Mouse (Mus musculus): ENCODE results near the gene Prpf3.
"Not testable (repeated sequence)": the region's sequence is repeated elsewhere in the genome, so short reads cannot be mapped to it uniquely, and the experiment has no call there.

Gene Prpf3

DNA sequence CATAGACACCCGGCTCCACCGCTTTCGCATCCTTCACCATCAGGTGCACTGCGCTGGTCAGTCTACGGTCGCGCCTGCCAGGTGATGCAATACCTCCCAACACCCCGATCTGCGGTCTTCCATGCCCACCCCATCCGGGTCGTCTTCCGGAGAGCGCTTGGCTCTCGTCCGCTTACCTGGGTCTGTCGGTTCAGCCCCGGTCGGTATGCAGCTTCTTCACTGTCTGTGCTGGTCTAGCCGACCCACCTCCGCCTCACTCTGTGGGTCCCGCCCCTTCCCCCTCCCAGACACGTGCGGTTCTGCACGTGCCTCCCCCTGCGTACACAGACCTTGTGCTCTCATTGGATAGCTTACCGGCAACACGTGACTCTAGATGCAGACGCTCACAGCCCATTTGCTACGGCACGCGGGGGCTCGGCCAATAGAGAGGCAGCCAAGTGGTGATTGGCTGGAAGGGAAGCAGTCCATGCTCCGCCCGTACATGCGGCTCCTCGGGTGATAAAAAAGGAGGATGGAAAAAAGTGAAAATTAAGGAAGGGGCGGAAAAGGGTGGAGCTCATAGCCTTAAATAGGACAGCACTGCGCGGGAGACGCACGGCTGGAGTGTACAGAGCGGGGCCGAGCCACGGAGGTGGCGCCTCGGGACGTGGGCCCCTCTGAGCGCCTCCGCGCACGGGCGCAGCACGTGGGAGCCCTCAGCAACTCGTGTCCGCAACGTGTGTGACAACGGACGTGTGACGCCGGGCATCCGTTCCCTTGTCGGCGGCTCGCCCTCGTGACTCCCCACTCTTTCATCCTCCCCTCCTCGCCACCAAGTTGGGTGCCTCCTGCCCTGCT, 26.5 kb upstream of the Prpf3 start, which contains the start of gene Ciart:
TSS of gene Ciart (minus strand) at position 273 of the 837 bp plus-strand sequence.
- peak; percentile 95 for DNase-seq (ENCODE audit: low read depth)

DNA sequence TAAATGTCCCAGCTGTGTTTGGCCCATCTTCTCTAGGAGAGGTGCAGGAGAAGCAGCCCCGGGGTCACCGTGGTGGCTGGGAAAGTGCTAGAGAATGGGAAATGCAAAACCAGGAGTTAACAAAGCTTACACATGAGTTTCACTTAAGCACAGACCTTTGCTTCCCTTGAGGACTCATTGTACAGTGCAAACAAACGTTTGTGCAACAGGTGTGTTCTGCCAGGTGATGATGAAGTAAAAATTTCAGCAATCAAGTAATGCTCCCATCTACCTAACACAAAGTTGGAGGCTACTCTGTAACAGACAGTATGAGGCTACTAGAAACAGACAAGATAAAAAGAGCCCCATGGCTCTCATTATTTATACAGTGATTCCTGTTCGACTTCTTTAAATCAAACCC, 23.4 kb upstream of the Prpf3 start:
- DNase-seq (ENCODE audit: low read depth): no peak

DNA sequence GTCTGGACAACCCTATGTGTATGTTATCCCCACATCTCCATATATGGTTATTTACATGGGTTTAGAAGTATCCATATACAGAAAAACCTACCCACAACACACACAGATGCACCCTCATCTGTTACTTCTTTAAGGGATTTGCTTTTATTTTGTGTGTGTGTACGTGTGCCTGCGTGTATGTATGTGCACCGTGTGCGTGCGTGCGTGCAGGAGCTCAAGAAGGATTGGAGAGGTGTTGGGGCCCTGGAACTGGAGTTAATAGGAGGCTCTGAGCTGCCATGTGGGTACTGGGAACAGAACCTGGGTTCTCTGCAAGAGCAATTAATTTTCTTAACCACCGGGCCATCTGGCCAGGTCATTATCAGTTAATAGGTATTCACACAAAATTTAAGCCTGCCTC, 16.4 kb upstream of the Prpf3 start:
- DNase-seq (ENCODE audit: low read depth): no peak

DNA sequence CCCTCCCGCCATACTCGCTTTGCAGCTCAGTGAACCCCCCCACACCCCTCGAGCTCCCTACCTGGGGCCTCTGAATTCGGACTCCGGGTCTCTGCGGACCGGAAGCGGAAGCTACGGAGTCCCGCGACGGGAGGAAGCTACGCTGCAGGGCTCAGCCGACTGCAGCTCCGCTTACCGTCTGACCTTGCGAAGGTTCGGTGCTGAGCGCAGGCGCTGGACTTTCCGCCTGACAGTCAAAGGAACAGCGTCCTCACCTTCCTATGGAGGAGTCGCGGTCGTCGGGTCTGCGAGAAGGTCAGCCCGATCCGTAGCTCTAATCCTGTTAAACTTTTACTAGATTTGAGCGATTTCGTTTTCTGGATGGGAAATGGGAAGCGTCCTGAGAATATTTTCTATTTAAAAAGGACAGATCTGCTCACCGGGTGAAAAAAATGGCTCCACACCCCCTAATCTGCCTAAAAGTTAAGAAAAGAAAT, 15.7 kb upstream of the Prpf3 start, which contains the start of gene Mrps21:
TSS of gene Mrps21 (minus strand) at position 128 of the 476 bp plus-strand sequence.
- DNase-seq (ENCODE audit: low read depth): peak; percentile 90

DNA sequence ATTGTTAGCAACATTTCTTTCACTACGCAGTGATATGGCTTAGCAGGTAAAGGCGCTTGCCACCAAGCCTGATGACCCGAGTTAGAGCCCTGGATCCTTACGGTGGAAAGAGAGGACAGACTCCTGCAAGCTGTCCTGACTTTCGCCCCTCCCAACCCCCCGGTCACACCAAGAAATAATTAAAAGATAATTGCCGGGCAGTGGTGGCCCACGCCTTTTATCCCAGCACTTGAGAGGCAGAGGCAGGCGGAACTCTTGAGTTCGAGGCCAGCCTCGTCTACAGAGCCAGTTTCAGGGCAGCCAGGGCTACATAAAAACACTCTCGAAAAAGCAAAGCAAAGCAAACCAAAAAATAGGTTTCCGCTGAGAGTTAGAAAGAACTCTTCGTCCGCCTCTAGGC, 15.3 kb upstream of the Prpf3 start:
- DNase-seq (ENCODE audit: low read depth): no peak

DNA sequence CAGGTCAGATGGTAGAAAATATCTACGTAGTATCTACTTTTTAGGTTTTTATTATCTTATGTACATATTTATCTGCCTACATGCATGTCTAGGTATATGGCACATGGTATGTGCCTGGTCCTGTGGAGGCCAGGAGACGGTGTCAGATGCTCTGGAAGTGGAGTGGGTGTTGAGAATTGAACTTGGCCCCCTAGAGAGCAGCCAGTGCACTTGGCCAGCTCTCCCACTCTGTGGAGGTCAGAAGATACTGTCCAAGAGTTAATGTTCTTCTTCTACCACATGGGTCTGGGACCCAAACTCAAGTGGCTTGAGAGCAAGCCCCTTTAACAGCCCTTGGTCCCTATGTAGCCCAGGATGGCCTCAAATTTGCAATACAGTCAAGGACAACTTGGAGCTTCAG, 11.7 kb upstream of the Prpf3 start:
- no peak for DNase-seq (ENCODE audit: low read depth)

DNA sequence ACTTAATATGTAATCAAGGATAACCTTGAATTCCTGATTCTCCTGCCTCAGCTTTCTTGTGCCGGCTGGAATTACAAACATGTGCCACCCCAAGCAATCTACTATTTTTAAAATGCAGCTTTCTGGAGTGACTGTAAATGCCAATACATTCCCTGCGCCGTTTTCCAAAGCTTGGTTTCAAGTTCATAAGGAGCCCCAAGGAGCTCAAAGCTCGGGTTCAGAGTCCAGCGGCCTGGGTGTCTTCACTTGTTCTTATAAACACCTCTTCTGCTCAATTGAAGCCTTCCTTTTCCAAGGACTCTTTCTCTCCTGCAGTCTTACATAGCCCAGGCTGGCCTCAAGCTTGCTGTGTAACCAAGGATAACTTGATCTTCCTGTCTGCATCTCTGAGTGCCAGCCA, 10.4 kb upstream of the Prpf3 start:
- no peak for DNase-seq (ENCODE audit: low read depth)

DNA sequence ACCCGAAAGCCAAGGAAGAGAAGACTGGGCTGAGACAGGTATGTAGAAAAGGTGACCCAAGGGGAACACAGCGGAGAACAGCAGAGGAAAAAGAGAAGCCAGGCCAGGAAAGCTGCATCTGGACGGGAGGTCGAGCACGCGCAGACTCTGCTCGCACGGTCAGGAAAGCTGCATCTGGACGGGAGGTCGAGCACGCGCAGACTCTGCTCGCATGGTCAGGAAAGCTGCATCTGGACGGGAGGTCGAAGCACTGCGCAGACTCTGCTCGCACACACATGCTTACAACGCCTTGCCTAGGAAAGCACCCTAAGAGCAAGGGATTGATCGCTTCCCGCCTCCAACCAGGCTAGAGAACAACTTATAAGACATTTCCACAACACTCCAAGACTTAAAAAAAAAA, 9.9 kb upstream of the Prpf3 start:
- no peak for DNase-seq (ENCODE audit: low read depth)

DNA sequence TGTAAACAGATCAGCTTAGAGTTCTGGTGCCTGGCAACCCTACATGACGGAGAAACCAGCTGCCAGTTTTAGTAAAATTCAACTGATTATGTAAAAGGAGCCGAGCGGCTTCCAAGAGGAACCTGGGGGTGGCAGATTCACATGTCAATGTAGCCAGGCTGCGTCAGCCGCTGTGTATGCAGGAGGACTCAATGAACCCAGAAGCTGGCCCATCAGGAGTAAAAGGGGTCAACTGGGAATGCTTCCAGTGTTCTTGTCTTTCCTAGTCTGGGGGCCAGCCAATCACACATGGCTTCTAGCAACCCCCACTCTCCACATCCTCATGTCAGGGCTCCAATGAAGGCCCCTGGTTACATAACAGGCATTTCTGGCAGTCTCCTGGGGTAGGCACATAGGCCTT, 9.4 kb upstream of the Prpf3 start:
- DNase-seq (ENCODE audit: low read depth): no peak

DNA sequence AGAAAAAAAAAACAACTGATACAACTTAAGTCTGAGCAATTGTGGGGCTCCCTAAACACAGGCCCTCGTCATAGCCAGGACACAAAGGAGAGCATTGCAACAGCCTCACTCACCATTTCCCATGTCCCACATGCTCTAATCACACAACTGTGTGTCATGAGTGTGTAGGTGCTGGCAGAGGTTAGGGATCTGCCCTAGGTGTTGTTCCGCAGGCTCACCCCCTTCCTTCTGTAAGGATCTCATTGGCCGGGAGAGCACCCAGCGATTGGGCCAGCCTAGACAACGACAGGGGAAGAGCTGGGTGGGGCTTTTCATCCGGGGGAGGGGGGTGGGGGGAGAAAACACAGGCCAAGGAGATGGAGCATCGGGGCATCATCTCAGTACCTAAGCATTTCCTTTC, 7.9 kb upstream of the Prpf3 start:
- DNase-seq (ENCODE audit: low read depth): no peak

DNA sequence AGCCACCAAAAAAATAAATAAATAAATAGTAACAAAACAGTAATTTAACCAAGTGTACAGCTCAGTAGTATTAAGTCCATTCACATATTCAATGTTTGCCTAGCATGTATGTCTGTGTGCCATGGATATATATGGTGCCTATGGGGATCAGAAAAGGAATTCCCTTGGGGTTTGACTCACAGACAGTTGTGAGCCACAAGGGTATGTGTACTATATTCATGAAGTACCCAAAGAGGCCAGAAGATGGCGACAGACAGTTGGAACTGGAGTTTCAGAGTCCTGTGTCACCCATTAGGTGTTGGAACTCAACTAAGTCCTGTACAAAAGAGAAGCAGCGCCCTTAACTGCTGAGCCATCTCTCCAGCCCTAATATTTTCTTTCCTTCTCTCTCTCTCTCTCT, 6.1 kb upstream of the Prpf3 start:
- DNase-seq (ENCODE audit: low read depth): peak; percentile 95

DNA sequence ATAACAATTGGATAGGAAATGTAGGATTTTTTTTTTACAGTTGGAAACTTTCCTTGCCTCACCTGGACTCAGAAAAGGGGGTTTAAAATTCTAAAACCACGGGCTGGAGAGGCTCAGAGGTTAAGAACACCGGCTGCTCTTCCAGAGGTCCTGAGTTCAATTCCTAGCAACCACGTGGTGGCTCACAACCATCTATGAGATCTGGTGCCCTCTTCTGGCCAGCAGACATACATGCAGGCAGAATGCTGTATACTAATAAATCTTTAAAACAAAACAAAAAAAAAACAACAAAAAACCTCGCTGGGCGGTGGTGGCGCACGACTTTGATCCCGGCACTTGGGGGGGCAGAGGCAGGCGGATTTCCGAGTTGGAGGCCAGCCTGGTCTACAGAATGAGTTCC, 5.5 kb upstream of the Prpf3 start:
- peak; percentile 74 for DNase-seq (ENCODE audit: low read depth)

DNA sequence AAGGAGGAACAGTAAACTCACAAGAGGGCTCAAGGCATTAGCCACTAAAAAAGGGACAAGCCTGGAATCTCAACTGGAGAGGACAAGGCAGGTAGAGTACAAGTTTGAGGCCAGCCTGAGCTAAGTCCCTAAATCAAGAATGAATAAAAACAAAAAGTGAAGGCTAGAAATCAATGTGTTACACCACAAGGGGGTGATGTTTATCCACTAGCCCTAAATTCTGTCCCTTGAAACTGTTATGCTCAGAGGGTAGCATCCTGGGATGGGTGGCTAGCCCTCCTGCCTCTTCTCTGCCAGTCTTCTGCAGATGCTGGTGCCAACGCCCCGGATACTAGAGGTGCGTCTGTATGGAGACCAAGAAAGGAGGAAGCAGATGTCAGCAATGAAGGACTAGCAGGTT, 4.6 kb upstream of the Prpf3 start:
- DNase-seq (ENCODE audit: low read depth): peak; percentile 55

DNA sequence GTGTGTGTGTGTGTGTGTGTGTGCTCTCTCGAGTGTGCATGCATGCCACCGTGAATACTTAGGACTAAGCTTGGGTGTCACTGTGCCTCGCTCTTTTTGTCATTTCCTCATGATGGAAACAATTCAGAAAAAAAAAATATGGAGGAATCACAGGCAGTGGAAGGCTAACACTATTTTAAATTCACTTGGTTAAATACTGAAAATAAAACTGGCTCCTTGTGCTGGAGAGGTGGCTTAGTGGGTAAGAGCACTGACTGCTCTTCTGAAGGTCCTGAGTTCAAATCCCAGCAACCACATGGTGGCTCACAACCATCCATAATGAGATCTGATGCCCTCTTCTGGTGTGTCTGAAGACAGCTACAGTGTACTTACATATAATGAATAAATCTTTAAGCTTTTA, 2.6 kb upstream of the Prpf3 start:
- not testable (repeated sequence) for DNase-seq (ENCODE audit: low read depth)

DNA sequence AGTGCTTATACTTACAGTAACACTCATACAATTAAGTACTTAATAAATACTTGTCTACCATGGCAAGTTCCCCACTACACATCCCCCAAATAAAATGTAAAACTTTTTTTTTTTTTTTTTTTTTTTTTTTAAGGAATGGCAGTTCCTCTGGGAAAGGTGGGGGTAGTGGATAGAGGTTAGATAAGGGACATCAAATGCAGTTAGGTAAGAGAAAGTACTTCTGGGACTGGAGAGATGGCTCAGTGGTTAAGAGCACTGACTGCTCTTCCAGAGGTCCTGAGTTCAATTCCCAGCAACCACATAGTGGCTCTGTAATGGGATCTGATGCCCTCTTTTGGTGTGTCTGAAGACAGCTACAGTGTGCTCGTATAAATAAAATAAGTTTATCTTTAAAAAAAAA, 1.4 kb upstream of the Prpf3 start:
- DNase-seq (ENCODE audit: low read depth): not testable (repeated sequence)

DNA sequence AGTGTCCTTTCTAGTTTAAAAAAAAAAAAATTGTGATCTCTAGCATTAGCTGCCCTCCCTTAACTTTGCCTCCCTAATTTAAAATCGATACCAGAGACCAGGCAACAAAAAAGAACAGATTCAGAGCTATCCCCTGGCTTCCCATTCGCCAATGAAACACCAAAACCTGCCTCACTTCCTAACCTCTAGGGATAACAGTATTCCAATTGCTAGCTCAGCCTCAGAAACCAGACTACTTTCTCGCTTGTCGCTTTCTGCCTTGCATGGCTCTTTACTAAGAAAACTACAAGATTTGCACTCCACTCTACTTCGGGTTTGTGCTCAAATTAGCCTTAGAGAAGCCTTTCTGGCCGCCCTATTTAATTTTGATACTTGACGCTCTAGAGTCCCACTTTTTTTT, 430 bp upstream of the Prpf3 start:
- no peak for DNase-seq (ENCODE audit: low read depth)

DNA sequence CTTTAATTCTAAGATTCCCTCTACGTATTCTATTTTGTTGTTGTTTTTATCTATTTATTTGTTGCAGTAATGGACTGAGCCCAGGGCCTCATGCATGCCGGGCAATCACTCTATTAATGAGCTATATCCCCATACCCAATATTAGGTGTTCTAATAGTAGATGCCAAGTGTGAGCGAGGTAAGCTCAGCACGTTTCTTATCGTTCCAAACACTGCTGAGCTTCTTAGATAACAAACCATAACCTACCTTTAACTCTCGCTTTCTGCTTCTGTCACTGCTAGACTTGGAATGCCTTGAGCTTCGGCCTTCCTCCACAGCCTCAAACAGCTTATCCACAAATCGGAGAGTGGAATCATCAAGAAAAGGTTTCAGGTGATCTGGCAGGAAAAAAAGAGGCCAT, 4.4 kb downstream of the Prpf3 start:
- no peak for DNase-seq (ENCODE audit: low read depth)

DNA sequence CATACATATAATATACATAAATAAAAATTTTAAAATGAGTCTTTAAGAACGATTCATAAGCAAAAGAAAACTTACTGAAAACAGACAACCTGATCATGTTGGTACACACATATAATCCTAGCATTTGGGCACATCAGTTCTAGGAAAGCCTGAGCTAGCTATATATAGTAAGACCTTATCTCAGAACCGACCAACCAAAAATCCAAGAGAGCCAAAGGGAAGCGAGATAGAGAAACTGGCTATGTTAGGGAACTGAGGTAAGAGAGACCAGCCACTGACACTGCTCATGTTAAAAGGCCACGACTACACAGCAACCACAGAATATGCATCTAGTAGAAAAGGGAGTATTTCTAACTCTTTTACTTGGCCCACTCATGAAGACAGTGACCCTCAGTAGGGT, 5.1 kb downstream of the Prpf3 start:
- DNase-seq (ENCODE audit: low read depth): no peak

DNA sequence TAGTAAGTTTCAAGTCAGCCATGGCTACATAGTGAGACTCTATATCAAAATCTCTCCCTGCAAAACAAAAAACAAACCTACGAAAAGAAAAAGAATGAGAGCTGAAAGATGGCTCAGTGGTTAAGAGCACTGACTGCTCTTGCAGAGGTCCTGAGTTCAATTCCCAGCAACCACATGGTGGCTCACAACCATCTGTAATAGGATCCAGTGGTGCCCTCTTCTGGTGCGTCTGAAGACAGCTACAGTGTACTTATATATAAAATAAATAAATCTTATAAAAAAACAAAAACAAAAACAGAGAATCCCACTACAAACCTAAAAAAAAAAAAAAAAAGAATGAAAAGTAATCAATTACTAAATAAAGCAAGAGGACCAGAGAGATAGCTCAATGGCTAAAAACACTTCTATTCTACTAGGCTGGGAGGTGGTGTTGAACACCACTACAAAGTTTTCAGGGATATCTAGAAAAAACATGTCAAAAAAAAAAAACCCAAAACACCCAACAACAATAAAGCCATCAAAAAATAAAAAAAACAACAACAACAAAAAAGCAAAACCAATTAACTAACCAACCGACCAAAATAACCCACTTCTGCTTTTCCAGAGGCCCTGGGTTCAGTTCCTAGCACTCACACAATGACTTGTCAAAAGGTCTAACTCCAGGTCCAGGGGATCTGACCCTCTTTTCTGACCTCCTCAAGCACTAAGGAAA, 13.0 kb downstream of the Prpf3 start:
- peak; percentile 29 for DNase-seq (ENCODE audit: low read depth)

DNA sequence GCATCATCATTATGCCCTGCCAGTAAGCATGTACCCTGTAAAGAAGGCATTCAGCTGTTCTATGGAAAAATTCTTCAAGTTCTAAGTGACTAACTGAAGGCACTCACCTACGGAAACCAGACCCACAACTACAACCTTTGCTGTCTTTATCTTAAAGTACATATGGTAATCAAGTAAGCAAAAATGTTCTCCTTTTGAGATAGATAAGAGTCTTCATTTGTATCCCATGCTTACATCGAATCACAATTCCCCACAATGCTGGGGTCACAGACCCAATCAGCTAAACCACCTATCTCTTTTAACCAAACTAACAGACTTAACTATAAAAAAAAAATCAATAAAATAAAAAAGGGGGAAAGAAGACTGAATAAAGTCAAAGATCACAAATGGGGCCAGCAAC, 16.4 kb downstream of the Prpf3 start:
- no peak for DNase-seq (ENCODE audit: low read depth)

DNA sequence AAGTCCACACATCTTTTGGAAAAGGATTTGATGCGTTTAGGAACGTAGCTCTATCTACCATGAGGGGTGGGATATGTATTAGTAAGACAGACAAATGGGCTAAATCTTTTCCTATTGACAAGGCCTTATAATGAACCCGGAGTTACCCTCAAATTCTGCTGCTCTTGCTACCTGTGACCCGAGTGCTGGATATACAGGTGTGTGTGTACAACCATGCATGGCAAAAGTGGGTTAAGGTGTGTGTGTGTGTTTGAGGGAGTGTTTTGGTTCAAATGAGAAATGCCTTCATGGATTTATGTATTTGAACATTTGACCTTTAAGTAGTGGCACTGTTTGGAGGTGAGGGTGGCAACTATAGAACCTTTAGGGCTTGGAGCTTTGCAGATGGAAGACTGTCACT, 26.6 kb downstream of the Prpf3 start:
- DNase-seq (ENCODE audit: low read depth): no peak

DNA sequence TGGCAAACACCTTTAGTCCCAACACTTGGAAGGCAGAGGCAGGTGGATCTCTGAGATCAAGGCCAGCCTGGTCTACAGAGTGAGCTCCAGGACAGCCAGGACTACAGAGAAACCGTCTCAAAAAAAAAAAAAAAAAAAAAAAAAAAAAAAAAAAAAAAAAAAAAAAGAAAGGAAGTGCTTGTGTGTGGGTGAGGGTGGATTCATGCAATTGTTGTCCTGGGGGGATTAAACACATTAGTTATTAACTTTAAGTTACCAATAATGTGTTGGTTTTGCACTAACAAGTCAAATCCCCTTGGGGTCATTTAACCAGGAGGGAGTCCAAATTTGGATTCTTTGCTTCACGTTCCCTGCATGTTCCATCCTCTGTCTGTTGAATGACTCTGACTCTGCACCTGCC, 29.4 kb downstream of the Prpf3 start:
- no peak for DNase-seq (ENCODE audit: low read depth)

All from induced T-regulatory cell, adult 2 months (primary cell).